ENCODE assay signal across 25 mouse cellular contexts in the genomic region with DNA sequence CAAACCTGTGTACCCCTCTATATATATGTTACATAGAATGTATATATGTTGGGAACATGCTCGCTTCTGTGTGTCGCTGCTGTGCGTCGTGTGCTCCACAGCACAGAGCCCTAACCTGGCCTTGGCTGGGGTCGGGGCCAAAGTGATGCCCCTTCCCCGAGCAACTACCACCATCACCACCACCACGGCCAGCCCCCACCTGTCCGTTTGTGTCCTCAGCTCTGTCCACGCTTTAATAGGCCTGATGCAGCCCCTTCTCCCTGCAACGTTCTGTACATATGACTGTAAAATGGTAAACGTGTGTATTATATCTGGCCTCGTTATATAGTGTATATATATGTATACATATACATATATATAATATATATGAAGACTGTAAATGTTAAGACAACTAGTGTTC. TPM values are rescaled to one million over a fixed set of nuclear protein-coding genes. Genes with fewer than 3 reads are reported as not detected.
DNase-seq lines count a peak whose midpoint lies in the region; ATAC-seq lines count a peak whose summit lies in the region.
"Had no signal": no experiment of that assay in that cellular context is flagged by ENCODE, and none has a peak within 500 bp of the region (broad histone marks: within the 10 kb centered on the region; RNA-seq: fewer than 3 reads in every experiment).

No protein-coding gene starts in this region.

- peaks cover 89% of the 10 kb centered on the region for H3K36me3 ChIP-seq in hindbrain, embryonic 13.5 days
- peaks cover 23% of the 10 kb centered on the region for H3K36me3 ChIP-seq in hindbrain, embryonic 11.5 days (ENCODE audit: control insufficient read depth, insufficient read depth, low read length)
- peaks cover 26% of the 10 kb centered on the region for H3K36me3 ChIP-seq in midbrain, embryonic 16.5 days (ENCODE audit: control insufficient read depth, insufficient read depth, low read length)
- H3K36me3 ChIP-seq in midbrain, embryonic 15.5 days (replicated peaks): peaks cover 25% of the 10 kb centered on the region
- H3K36me3 ChIP-seq in neural tube, embryonic 12.5 days: peaks cover 83% of the 10 kb centered on the region

- no peak overlapping the region for H3K4me2 ChIP-seq in hindbrain, embryonic 13.5 days
- H3K4me2 ChIP-seq in hindbrain, embryonic 11.5 days (replicated peaks; ENCODE audit: low read depth, low read length): no peak overlapping the region
- no peak overlapping the region for H3K4me2 ChIP-seq in midbrain, embryonic 16.5 days (ENCODE audit: low read length)
- no peak overlapping the region for H3K4me2 ChIP-seq in midbrain, embryonic 15.5 days
- H3K4me2 ChIP-seq in neural tube, embryonic 12.5 days (replicated peaks): no peak overlapping the region
- H3K4me2 ChIP-seq: heart, embryonic 11.5 days; kidney, embryonic 15.5 days; limb, embryonic 15.5 days had no signal

- H3K4me3 ChIP-seq in hindbrain, embryonic 13.5 days: no peak overlapping the region
- H3K4me3 ChIP-seq in hindbrain, embryonic 11.5 days (ENCODE audit: low read depth, low read length): no peak overlapping the region
- H3K4me3 ChIP-seq in midbrain, embryonic 16.5 days (ENCODE audit: low read depth, low read length): no peak overlapping the region
- no peak overlapping the region for H3K4me3 ChIP-seq in midbrain, embryonic 15.5 days
- H3K4me3 ChIP-seq in neural tube, embryonic 12.5 days: no peak overlapping the region
- H3K4me3 ChIP-seq: kidney, embryonic 15.5 days; limb, embryonic 15.5 days had no signal

- H3K27me3 ChIP-seq in hindbrain, embryonic 13.5 days: no peaks in the 10 kb centered on the region
- no peaks in the 10 kb centered on the region for H3K27me3 ChIP-seq in hindbrain, embryonic 11.5 days (ENCODE audit: control insufficient read depth, insufficient read depth, low read length)
- H3K27me3 ChIP-seq in midbrain, embryonic 16.5 days (ENCODE audit: control insufficient read depth, insufficient read depth, low read depth, low read length): no peaks in the 10 kb centered on the region
- H3K27me3 ChIP-seq in midbrain, embryonic 15.5 days (replicated peaks): no peaks in the 10 kb centered on the region
- H3K27me3 ChIP-seq in neural tube, embryonic 12.5 days (replicated peaks): no peaks in the 10 kb centered on the region
- H3K27me3 ChIP-seq: kidney, embryonic 15.5 days; limb, embryonic 15.5 days had no signal

- 92% methylated on average over 12 of the region's 12 CpGs for WGBS in hindbrain, embryonic 13.5 days
- 94% methylated on average over 12 of the region's 12 CpGs for WGBS in hindbrain, embryonic 11.5 days
- WGBS in midbrain, embryonic 16.5 days: 90% methylated on average over 12 of the region's 12 CpGs
- 91% methylated on average over 12 of the region's 12 CpGs for WGBS in midbrain, embryonic 15.5 days
- WGBS in neural tube, embryonic 12.5 days: 91% methylated on average over 12 of the region's 12 CpGs

- peak overlapping the region; percentile 2; the same call in 1 of the 2 replicates for H3K9ac ChIP-seq in hindbrain, embryonic 13.5 days
- H3K9ac ChIP-seq in hindbrain, embryonic 11.5 days (ENCODE audit: low read depth, low read length): no peak overlapping the region
- H3K9ac ChIP-seq in midbrain, embryonic 16.5 days (ENCODE audit: low read depth, low read length): no peak overlapping the region
- H3K9ac ChIP-seq in midbrain, embryonic 15.5 days: no peak overlapping the region
- H3K9ac ChIP-seq in neural tube, embryonic 12.5 days: 0 out of 2 replicates have a peak overlapping the region, but pooled peaks have one; percentile 17
- H3K9ac ChIP-seq: kidney, embryonic 15.5 days; limb, embryonic 15.5 days; liver, embryonic 14.5 days had no signal

- no peak for DNase-seq in hindbrain, embryonic 11.5 days (ENCODE audit: low spot score)
- DNase-seq in cerebellum, adult 11 months: no peak
- DNase-seq in right cerebral cortex, postnatal 10 days (ENCODE audit: low spot score in 2 of 2): no peak
- DNase-seq: B cell, adult 2 months; gastrocnemius, postnatal 36 days; heart, adult 18-20 months; heart, postnatal 36 days; kidney, adult 18-20 months; kidney, postnatal 25 days; lung, adult 2 months; lung, postnatal 14 days; spleen, adult 18-20 months; thymus, adult 18-20 months; thymus, postnatal 25 days had no signal

- H3K4me1 ChIP-seq in hindbrain, embryonic 13.5 days (replicated peaks): peaks cover 32% of the 10 kb centered on the region
- H3K4me1 ChIP-seq in hindbrain, embryonic 11.5 days (replicated peaks; ENCODE audit: control insufficient read depth, insufficient read depth, low read length): 0 out of 2 replicates have a peak, but pooled peaks cover 2% of the 10 kb centered on the region
- H3K4me1 ChIP-seq in midbrain, embryonic 16.5 days (ENCODE audit: control insufficient read depth, insufficient read depth, low read length): peaks cover 20% of the 10 kb centered on the region
- peaks cover 22% of the 10 kb centered on the region for H3K4me1 ChIP-seq in midbrain, embryonic 15.5 days
- peaks cover 22% of the 10 kb centered on the region for H3K4me1 ChIP-seq in neural tube, embryonic 12.5 days

- peaks cover 4% of the 10 kb centered on the region; the same call in 1 of the 2 replicates for H3K9me3 ChIP-seq in hindbrain, embryonic 13.5 days
- no peaks in the 10 kb centered on the region for H3K9me3 ChIP-seq in hindbrain, embryonic 11.5 days (ENCODE audit: control insufficient read depth, low read length)
- H3K9me3 ChIP-seq in midbrain, embryonic 16.5 days (replicated peaks; ENCODE audit: control insufficient read depth, low read length, poor library complexity, severe bottlenecking): peaks cover 4% of the 10 kb centered on the region; the same call in 1 of the 2 replicates
- no peaks in the 10 kb centered on the region for H3K9me3 ChIP-seq in midbrain, embryonic 15.5 days
- H3K9me3 ChIP-seq in neural tube, embryonic 12.5 days: peaks cover 9% of the 10 kb centered on the region; the same call in 1 of the 2 replicates

- ATAC-seq in hindbrain, embryonic 13.5 days (ENCODE audit: low FRiP score): no peak
- ATAC-seq in hindbrain, embryonic 11.5 days (ENCODE audit: low FRiP score): no peak
- ATAC-seq in midbrain, embryonic 16.5 days: no peak
- ATAC-seq in midbrain, embryonic 15.5 days (replicated peaks): no peak
- ATAC-seq in neural tube, embryonic 12.5 days (ENCODE audit: low FRiP score, low read depth): no peak
- ATAC-seq: activated CD4-positive, CD25-positive, alpha-beta regulatory T cell, adult 4 months; hindbrain, embryonic 16.5 days had no signal

- H3K27ac ChIP-seq in hindbrain, embryonic 13.5 days: no peak overlapping the region
- H3K27ac ChIP-seq in hindbrain, embryonic 11.5 days (ENCODE audit: low read depth, low read length): no peak overlapping the region
- H3K27ac ChIP-seq in midbrain, embryonic 16.5 days (ENCODE audit: low read length): 0 out of 2 replicates have a peak overlapping the region, but pooled peaks have one; percentile 36
- H3K27ac ChIP-seq in midbrain, embryonic 15.5 days: no peak overlapping the region
- no peak overlapping the region for H3K27ac ChIP-seq in neural tube, embryonic 12.5 days
- H3K27ac ChIP-seq: liver, embryonic 14.5 days; stomach, postnatal 0 days had no signal

RNA-seq across cellular contexts. Expression of a gene that starts 23.7 kb away (rescaled TPM):
- polyA plus RNA-seq in hindbrain, embryonic 13.5 days (2015; fragmentation: Nextera tagmentation; extraction: Ambion mirVana): 38.2 and 43.9 TPM in 2 replicates
- 40.4 and 44.7 TPM in 2 replicates for polyA plus RNA-seq in hindbrain, embryonic 11.5 days (2014; fragmentation: Nextera tagmentation; extraction: Ambion mirVana)
- 31.9 and 34.1 TPM in 2 replicates for polyA plus RNA-seq in midbrain, embryonic 16.5 days (2015; fragmentation: Nextera tagmentation; extraction: Ambion mirVana)
- polyA plus RNA-seq in midbrain, embryonic 15.5 days (2015; fragmentation: Nextera tagmentation; extraction: Ambion mirVana): 37.0 and 38.3 TPM in 2 replicates
- polyA plus RNA-seq in neural tube, embryonic 12.5 days (2016; fragmentation: Nextera tagmentation; extraction: Ambion mirVana): 50.0 and 50.9 TPM in 2 replicates

Comparison
In these comparisons a context has a peak if more than half of its experiments do, and no peak if none do; other contexts are left out.
1. H3K9ac ChIP-seq: peak in hindbrain, embryonic 13.5 days (single experiment) and neural tube, embryonic 12.5 days (single experiment); none in hindbrain, embryonic 11.5 days (single experiment), midbrain, embryonic 16.5 days (single experiment) and midbrain, embryonic 15.5 days (single experiment).